Mouse (Mus musculus): ENCODE data around the gene Sppl2b.
"Not testable (repeated sequence)": the region's sequence is repeated elsewhere in the genome, so short reads cannot be mapped to it uniquely, and the experiment has no call there.

Gene Sppl2b

GRCm38 (mm10) chr10:80854913-80855748, at the start of gene Sppl2b, which contains the start of gene Lsm7:
TSS of gene Sppl2b (plus strand) at chr10:80855275.
TSS of gene Lsm7 (minus strand) at chr10:80855209.
- DNase-seq (ENCODE audit: low spot score in 2 of 2), result peak; percentile 94 to 98

GRCm38 (mm10) chr10:80805322-80805721, 49.8 kb upstream of the Sppl2b start:
- no peak for DNase-seq (ENCODE audit: low spot score in 2 of 2)

GRCm38 (mm10) chr10:80805925-80806324, 49.1 kb upstream of the Sppl2b start:
- peak; percentile 46 to 77 for DNase-seq (ENCODE audit: low spot score in 2 of 2)

- DNase-seq (ENCODE audit: low spot score in 2 of 2), result no peak
Measured at GRCm38 (mm10) chr10:80806341-80807056, 48.6 kb upstream of the Sppl2b start.

GRCm38 (mm10) chr10:80807057-80807627, 47.9 kb upstream of the Sppl2b start:
- DNase-seq (ENCODE audit: low spot score in 2 of 2), result peak in 1 of 2 experiments; percentile 4

GRCm38 (mm10) chr10:80808099-80808984, 46.7 kb upstream of the Sppl2b start:
- DNase-seq (ENCODE audit: low spot score in 2 of 2), result no peak

GRCm38 (mm10) chr10:80808985-80809632, 46.0 kb upstream of the Sppl2b start:
- DNase-seq (ENCODE audit: low spot score in 2 of 2), result no peak

GRCm38 (mm10) chr10:80810084-80810483, 45.0 kb upstream of the Sppl2b start:
- DNase-seq (ENCODE audit: low spot score in 2 of 2), result no peak

GRCm38 (mm10) chr10:80812391-80813041, 42.6 kb upstream of the Sppl2b start:
- DNase-seq (ENCODE audit: low spot score in 2 of 2), result no peak

- DNase-seq (ENCODE audit: low spot score in 2 of 2), result no peak
Measured at GRCm38 (mm10) chr10:80813366-80813765, 41.7 kb upstream of the Sppl2b start, which contains the start of gene Jsrp1. TSS of gene Jsrp1 (minus strand) at chr10:80813498.

- no peak for DNase-seq (ENCODE audit: low spot score in 2 of 2)
Measured at GRCm38 (mm10) chr10:80814800-80815199, 40.3 kb upstream of the Sppl2b start.

GRCm38 (mm10) chr10:80816303-80816702, 38.8 kb upstream of the Sppl2b start:
- DNase-seq (ENCODE audit: low spot score in 2 of 2), result not testable (repeated sequence)

GRCm38 (mm10) chr10:80817164-80817563, 37.9 kb upstream of the Sppl2b start:
- DNase-seq (ENCODE audit: low spot score in 2 of 2), result no peak

GRCm38 (mm10) chr10:80817955-80818354, 37.1 kb upstream of the Sppl2b start:
- not testable (repeated sequence) for DNase-seq (ENCODE audit: low spot score in 2 of 2)

- DNase-seq (ENCODE audit: low spot score in 2 of 2), result no peak
Measured at GRCm38 (mm10) chr10:80818599-80819281, 36.3 kb upstream of the Sppl2b start.

GRCm38 (mm10) chr10:80819406-80819805, 35.7 kb upstream of the Sppl2b start:
- no peak for DNase-seq (ENCODE audit: low spot score in 2 of 2)

GRCm38 (mm10) chr10:80821991-80822390, 33.1 kb upstream of the Sppl2b start:
- DNase-seq (ENCODE audit: low spot score in 2 of 2), result peak in 1 of 2 experiments; percentile 39

GRCm38 (mm10) chr10:80822528-80822927, 32.5 kb upstream of the Sppl2b start:
- DNase-seq (ENCODE audit: low spot score in 2 of 2), result no peak

- no peak for DNase-seq (ENCODE audit: low spot score in 2 of 2)
Measured at GRCm38 (mm10) chr10:80823316-80823715, 31.8 kb upstream of the Sppl2b start.

Measured in thymus, postnatal 10 days (tissue).